Mouse (Mus musculus) adrenal gland, adult 8-10 months (tissue): Measurements from ENCODE around the gene Tyw3. TPM values are rescaled to one million over a fixed set of nuclear protein-coding genes. Genes with fewer than 3 reads are reported as not detected.
"Not testable (repeated sequence)": the region's sequence is repeated elsewhere in the genome, so short reads cannot be mapped to it uniquely, and the experiment has no call there.

ENCODE experiments used
- DNase-seq: peaks from one replicate; pipeline ENCODE4 v3.0.0; 2022
- total RNA-seq, 4 experiments: library from RNA; stranded (reverse); gene quantifications; 2 replicates each; pipeline ENCODE4 v1.2.4; 2022

The Tyw3 gene
- total RNA-seq = 10 to 100 TPM in 1 of 4 experiments, 1 to 10 TPM in 3; 3.9 to 10.4 (median 5.6) TPM

DNA sequence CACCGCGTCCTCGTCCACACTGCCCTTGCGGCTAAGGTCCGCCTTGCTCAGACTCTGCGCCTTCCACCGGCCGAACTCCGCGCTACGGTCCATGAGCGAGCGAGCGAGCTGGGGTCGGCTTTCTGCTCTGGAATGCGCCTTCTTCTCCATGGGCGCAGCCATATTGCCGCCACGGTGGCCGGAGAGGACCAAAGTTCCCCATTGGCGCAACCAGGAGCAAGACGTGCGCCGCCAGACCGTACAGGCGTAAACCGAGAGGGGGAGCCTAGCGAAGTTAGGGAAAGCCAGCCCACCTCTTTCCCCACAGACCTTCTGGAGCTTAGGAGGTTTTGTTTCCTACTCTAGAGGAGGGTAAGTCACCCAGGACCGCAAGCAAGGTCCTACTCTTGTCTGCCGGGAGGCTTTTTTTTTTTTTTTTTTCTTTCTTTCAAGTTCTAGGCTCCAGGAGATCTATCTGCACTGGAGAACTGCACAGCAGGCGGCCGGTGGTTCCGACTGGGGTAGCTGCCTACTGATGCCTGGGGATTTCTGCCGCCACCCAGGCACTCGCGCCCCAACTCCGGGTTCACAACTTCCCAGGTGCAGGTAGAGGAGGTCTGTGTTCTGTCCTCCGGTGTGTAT is at the start of gene Tyw3:
TSS of gene Tyw3 (minus strand) at position 171 of the 621 bp plus-strand sequence.
- peak; percentile 93 for DNase-seq

DNA sequence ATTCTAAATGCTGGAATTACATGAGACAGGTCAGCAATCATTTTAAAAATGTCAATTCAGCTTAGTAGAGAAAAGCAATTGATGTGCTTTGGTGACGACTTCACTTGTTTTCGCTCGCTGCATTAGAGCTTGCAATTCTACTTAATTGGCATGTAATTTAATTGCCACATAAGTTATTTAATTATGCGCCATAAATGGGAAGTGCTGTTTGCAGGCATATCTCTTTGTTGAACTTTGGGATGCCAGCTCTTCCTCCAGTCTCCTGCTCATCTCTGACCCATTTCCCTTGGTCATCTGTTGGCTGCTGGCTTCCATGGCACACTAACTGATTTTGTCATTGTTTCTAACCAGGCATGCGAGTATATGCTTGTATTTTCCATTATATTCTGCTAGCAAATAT is 36.2 kb upstream of the Tyw3 start:
- DNase-seq = no peak

DNA sequence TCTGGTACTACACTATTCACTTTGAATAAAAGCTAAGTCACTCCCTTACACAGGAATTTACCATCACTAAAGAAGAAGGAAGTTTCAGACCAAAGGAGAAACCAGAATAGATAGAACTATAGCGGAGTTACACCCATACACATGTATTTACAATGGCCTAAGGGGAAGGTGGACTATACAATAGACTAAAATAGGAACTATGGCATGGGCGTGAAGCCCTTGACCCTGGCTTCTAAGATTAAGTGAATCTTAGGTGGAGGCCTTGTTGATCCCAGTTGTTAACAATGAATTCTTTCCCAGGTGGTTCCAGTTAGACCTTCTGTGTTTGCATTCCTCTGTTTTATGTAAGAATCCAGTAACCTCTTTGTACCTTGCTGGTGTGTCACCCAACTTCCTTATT is 34.4 kb upstream of the Tyw3 start:
- DNase-seq = not testable (repeated sequence)

DNA sequence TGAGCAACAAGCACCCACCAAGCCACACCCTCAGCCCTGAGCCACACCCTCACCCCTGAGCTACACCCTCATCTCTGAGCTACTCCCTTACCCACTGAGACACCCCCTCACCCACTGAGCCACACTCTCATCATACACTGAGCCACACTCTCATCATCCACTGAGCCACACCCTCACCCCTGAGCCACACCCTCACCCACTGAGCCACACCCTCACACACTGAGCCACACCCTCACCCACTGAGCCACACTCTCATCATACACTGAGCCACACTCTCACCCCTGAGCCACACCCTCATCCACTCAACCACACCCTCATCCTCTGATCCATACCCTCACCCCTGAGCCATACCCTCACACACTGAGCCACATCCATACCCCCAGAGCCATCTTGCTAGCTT is 31.4 kb upstream of the Tyw3 start:
- DNase-seq = no peak

DNA sequence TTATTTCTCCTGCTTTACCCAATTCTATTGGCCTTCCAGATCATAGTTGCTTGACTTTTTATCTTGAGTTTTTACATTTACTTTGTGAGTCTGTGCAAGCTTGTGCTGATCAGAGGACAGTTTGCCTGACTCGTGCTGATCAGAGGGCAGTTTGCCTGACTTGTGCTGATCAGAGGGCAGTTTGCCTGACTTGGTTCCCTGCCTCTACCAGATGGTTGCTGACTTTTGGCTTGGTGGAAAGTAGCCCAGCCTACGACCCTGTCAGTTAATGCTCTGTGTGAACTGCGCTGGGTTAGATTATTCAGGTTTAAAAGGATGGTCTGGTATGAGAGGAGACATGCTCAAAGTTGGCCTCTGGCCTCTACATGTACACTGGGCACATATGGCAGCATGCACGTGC is 19.2 kb upstream of the Tyw3 start:
- no peak for DNase-seq

DNA sequence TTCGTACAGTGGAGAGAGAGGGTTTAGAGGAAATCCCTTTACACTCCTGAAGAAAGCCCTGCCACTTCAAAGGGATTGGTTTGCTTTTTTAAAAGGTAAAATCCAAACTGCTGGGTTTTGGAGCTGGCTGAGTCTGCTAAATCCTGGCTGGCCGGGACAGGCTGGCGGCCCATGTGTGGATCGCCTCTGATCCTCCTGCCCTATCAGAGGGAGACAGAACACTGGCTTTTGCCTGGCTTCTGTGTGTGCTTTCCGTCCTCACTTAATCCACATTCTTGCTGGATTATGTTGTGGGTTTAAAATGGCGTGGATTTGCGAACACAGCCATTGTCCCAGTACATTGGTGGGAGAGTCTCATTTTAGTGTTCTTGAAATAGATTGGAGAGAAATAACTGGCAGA is 18.4 kb upstream of the Tyw3 start:
- DNase-seq = no peak

DNA sequence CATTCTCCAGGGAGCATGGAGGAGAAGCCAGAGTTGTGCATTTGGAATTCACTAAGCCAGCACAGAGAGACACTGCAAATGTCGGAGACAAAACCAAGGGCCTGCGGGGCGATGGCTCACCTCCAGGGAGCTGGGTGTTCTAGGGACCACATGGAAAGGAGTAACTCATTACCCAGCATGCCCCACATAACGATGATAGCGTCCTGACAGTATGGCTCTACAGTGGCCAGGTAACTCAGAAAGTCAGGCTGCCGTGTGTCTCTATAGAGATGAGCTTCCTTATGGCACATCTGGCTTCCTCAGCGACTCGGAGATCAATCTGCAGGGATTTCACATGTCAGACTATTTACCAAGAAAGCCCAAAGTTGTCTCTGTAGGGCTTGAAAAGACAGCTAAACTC is 17.9 kb upstream of the Tyw3 start:
- DNase-seq = no peak

DNA sequence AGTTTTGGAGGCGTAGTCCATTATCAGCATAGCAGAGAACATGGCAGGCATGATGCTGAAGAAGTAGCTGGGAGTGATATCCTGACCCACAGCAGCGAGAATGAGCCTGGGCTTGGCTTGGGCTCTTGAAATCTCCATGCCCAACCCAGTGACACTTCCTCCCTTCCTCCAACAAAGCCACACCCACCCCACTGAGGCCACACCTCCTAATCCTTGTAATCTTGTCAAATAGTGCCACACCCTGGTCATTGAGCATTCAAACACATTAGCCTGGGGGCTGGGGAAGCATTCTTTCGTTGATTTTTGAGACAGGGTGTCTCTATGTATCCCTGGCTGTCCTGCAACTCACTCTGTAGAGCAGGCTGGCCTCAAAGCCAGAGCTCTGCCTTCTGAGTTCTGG is 15.0 kb upstream of the Tyw3 start:
- DNase-seq = no peak

DNA sequence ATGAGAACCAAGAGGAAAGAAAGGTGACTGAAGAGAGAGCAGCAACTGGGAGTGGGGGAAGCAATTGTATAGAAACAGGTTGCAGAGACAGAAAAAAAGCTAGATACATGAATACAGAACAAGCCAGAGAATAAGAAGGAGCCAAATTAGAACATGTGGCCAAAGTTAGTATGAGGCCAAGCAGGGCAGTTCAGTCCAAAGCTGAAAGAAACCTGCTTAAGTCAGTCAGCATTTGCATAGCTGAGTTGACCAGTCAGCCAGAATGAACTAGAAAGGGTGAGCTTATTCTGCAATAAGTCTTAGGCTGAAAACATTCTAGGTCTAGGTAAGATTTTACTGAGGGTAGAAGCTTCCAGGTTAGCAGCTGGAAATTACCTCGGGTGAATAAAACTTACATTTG is 11.0 kb upstream of the Tyw3 start:
- DNase-seq = no peak

DNA sequence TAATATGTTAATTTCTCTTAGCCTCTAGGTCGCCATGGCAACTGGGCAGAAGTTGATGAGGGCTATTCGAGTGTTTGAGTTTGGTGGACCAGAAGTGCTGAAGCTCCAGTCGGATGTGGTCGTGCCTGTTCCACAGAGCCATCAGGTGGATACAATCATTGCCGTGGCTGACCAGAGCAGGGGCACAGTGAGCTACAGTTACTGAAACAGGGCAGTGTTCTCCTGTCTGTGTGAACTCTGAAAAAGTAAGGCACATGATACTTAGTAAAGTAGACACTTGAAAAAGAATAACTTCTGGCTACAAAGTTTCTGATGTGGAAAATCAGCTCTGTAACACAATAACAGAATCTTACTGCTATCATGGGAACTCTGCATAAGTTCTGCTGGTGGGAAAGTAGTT is 8.0 kb upstream of the Tyw3 start:
- no peak for DNase-seq

DNA sequence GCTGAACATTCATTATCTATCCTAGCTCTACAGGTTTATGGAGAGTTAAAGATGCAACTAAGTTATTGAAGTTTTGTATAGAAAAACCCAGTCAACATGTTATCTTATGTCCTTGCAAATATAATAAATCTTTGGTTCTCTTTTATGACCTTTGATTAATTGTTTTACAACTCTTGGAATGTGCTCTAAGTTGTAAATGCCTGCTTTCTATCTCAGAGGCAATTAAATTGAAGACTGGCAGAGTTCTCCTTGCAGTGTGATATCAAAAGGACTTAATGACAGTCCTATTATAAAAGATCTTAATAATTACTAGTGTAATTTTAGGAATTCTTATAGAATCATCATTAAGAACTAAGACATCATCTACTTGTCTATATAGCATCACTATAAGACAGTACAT is 5.2 kb upstream of the Tyw3 start:
- DNase-seq = no peak

DNA sequence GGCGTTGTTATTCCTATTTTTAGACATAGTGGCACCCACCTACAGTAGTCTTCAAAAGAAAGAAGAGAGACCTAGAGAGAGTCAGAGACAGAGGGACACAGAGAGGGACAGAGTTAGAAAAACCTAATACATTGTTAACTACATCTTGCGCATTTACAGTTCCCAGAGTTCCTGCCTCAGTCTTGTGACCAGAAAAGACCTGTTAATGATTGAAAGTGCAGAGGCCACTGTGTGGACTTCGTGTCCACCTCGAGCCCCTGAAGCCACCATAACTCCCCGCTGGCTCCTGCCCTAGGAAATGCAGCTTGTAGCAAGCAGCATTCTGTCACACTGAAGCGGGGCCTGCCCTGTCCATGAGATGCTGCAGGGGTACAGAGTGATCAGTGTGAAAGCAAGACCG is 657 bp upstream of the Tyw3 start:
- DNase-seq = no peak

DNA sequence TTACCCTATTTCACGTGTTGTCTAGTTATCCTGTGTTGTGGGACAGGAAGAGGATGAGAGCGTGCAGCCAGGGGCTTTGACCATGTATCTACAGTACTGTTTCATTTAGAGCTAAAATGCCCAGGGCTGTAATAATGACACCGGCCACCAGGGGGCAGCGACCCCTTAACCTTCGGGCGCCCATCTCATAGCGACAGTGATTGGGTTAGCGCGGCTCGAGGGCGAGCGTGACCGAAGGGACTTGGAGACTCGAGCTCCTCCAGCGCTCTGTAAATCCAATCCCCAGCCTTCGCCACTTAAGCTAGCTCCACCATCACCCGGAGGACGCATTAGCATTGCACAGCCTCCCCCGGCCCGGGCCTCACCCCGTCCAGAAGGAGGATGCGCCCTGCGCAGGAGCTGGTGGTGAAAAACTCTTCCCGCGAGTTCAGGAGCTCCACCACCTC is 393 bp downstream of the Tyw3 start, which contains the start of gene Cryz:
TSS of gene Cryz (plus strand) at position 224 of the 446 bp plus-strand sequence.
- DNase-seq = peak; percentile 83

DNA sequence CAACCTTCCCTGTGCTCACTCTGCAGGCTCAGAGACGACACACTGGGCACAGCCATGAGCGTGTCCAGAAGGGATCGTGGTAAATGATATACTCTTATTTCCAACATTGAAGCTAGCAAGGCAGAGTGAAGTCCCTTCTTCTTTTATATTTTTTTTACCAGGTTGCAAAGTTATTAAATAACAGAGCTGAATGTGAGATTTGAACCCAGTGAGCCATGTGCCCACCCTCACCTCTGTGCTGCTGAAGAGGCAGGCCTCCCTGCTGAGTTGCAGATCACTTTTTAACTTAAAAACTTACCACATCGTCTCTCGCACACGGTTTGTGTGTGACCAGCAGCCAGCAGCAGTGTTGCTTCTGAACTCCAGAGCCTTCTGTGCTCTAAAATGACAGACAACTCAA is 2.7 kb downstream of the Tyw3 start:
- no peak for DNase-seq

DNA sequence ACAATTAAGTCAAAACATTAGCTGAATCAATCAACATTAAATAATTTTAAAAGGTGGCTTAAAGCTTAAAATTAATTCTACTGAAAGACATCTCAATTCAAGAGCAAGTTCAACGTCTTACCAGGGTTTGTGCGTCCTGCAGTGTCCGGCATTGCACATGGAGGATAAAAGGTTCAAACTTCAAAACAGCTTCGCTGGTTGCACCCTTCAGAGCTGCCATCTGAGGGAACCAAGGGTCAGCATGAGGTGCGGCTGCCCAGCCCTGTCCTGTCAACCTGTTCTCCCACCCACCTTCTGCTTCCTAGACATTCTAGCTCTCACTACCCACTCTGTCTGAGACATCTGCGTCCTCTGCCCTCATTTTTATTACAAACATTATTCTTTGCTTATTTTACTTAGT is 3.3 kb downstream of the Tyw3 start:
- no peak for DNase-seq

DNA sequence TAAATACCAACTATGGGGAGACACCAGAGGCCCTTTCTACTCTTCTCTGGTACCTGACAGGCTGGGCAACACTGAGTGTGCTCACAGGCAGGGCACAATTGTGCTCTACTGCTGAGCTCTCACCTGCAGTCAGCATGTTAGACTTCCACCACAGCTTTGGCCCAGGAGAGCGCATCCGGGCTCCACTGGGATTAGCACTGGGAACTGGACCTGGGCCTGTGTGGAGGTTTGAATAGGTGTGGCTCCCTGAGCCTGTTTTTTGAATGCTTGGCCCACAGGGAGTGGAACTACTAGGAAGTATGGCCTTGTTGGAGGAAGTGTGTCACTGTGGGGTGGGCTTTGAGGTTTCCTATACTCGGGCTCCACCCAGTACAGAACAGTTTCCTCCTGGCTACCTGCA is 5.3 kb downstream of the Tyw3 start:
- DNase-seq = no peak

DNA sequence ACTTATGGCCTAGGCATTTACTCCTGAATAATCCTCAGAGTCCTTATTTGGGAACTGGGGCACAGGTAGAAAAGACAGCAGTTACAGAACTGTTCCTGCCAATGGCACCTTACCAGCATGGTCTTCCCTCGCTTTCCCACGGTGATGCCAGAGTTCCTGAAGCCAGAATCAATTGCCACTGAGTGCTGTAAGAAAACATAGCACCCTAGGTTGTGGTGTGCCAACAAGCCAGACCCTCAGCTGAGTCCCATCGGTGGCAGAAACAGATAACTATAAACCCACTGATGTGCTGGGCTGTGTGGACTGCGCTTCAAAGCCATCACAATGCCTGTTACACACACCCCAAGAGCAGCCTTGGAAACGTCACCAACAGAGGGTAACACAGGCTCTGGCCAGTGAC is 5.9 kb downstream of the Tyw3 start:
- DNase-seq = no peak

DNA sequence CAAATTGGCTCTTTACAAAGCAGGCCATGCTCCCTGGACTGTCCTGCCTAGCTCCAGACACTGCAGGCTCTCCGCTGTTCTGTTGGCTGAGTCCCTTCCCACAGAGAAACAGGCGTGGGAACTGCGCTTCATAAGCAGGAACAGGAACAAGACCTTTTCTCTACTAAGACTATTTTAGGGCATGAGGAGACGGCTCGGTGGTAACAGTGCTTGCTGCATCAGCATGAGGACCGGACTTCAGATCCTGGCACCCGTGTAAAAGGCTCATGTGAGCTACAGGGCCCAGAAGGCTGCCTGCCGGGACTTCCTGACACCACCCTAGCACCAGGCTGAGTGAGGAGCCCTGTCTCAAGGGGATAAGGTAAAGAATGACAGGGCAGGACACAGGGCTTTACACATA is 12.6 kb downstream of the Tyw3 start:
- no peak for DNase-seq

DNA sequence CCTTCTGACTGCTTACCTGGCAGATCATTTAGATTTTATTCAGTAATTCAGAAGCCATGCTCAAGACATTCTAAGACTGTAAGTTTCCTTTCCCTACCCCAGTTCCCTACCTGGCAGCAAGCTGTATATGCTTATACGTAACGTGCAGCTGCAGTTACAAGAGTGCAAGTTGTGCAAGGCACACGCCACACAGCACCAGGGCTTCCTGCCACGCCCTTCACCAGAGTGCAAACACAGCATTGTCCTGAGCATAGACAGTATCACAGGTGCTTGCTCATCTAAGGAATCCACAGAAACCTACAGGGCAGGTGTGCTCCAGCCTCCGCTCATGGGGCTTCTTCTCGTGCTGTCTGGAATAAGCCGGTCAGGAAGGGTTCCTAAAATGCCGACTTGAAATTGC is 19.0 kb downstream of the Tyw3 start:
- no peak for DNase-seq

DNA sequence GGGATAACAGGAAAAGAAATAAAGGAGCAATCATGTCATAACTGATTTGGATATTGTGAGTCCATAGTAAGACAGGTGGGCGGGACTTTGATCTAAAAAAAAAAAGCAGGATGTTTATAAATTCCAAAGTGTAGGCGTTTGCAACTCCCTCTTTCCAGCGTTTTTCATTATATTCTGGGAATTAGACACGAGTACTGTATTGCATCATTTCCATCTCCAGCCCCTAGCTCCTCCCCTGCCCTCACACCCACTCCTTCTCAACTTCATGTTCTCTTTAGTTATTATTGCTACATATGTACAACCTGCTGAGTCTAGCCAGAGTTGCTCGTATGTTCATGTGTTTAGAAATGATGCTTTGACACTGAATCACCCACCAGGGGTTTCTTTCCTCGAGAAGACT is 23.2 kb downstream of the Tyw3 start:
- DNase-seq = no peak

DNA sequence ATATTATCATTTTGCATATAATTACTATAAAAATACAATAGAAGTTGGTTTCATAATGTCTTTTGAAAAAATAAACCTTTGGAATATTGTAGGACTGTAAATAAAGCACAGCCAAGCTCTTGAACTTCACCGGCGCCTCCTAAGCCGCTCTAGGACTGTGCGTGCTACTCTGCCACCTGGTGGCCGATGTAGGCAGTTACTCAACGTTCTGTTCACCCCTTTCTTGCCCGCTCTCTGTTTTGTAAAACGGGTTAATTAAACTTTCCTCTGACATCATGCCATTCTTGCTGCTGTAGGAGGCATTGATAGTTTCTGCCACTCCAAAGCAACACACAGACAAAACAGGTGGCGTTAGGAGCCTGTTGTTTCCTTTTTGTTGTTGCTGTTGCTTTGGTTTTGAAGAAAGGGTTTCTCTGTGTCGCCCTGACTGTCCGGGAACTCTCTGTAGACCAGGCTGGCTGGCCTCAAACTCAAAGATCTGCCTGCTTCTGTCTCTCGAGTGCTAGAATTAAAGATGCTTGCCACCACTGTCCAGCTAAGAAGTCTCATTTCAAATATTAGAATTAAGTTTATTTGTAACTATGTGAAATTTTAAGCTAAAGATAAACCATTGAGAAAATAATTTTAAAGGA is 24.4 kb downstream of the Tyw3 start:
- DNase-seq = peak; percentile 14

DNA sequence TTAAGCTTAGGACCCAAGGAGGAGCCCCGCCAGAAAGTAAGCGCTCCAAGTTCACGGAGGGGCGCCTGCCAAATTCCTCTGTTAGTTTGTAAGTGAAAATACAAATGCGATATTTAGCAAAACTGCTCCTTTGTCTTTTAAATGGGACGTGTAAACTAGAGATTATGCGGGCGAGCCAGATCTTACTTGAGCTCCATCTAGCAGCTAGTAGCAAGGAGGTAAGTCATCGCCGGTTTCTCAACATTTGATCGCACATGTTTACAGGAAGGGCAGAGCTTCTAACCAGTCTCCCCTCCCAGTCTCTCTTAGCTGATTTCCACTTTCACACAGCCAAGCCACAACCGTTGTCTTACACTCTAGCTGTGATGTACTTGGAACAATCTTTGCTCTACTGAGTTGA is 26.1 kb downstream of the Tyw3 start:
- DNase-seq = no peak

DNA sequence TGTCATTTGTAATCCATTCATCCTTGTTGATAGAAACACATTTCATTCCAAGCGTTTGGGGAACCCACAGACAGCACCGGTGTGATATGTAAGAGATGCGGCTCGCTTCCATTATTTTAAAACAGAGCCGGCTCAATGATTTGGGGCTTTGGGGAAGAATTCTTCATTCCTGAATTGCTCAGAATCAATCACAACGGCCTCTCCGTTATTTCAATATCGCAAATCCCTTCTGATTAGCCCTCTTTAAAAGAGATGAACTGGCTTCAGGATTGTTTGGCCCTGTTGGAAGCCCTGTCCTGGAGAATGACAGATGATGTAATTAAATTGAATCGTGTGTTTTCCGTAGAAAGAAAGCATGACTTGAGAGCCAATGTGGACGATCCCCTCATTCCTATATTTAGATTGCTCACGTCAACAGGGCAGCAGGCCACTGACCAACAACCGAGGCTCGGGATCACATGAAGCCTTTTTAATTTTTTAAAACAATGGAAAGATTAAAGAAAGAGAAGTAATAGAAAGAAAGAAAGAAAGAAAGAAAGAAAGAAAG is 26.8 kb downstream of the Tyw3 start:
- DNase-seq = no peak

DNA sequence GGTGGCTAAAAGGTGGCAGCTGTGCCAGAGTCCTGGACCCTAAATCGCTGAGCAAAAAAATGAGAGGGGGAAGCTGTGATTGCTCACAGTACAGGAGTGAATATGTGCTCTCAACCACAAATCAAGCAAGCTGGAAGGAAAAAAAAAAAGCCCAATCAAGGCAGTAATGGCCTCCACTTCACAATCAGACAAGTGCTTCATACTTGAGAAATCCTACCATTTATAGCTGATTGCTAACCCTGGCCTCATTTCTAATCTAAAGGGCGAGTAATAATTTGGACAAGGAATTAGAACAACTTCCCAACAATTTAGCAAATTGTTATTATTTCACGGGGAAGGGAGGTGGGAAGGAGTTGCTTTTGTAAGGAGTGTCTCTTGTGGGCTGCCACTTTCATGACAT is 31.5 kb downstream of the Tyw3 start:
- DNase-seq = no peak
